Mouse (Mus musculus): ENCODE measurements at regions not wholly inside any gene's neighbourhood (a gene's known extent, or its start where the extent isn't known, plus 50 kb on each side); places are given as distances from the start of the nearest gene placed in this dataset.

GRCm38 (mm10) chr16:14800209-14800608 lies 106.2 kb upstream of the Efcab1 start:
- intact Hi-C loops (cut with DNase I): no loop called here
- no peak for DNase-seq

DNA sequence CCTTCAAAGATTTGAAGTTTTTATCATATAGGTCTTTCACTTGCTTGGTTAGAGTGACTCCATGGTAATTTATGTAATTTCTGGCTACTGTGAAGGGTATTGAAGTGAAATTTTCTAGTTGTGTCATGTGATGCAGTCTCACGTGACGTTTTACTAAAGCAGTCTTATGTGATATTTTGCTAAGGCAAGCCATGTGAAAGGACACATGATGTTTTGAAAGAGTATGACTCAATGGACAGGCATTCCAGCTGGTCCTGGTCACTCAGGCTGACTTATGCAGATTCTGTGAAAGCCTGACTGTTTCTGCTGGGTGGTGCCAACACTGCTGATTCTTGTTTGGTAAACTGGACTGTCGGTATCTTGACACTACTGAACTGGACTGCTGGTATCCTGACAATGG lies 79.4 kb upstream of the Efcab1 start:
- intact Hi-C loops (cut with DNase I): no loop called here
- peak in 1 of 2 experiments; percentile 3 for DNase-seq

DNA sequence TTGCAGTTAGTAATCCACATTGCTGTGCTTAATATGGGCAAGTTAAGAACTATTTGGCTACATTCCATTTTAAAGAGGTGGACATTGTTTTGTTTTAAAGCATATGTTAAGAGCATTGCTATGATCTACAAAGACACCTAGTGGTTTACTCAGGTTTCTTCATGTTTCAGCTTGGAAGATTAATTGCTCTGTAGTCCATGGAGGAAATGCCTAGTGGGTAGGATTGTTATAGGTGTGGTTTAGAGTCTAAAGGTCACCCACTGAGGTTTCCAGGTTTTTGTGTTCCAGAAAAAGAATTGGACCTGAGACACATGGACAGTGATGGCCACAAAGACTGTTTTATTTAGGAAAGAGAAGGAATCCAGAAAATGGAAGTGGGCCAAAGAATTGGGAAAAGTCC lies 65.6 kb upstream of the Efcab1 start:
- no peak for DNase-seq
- intact Hi-C loops (cut with DNase I): no loop called here
